ENCODE assay signal across 7 mouse cellular contexts in the genomic region with DNA sequence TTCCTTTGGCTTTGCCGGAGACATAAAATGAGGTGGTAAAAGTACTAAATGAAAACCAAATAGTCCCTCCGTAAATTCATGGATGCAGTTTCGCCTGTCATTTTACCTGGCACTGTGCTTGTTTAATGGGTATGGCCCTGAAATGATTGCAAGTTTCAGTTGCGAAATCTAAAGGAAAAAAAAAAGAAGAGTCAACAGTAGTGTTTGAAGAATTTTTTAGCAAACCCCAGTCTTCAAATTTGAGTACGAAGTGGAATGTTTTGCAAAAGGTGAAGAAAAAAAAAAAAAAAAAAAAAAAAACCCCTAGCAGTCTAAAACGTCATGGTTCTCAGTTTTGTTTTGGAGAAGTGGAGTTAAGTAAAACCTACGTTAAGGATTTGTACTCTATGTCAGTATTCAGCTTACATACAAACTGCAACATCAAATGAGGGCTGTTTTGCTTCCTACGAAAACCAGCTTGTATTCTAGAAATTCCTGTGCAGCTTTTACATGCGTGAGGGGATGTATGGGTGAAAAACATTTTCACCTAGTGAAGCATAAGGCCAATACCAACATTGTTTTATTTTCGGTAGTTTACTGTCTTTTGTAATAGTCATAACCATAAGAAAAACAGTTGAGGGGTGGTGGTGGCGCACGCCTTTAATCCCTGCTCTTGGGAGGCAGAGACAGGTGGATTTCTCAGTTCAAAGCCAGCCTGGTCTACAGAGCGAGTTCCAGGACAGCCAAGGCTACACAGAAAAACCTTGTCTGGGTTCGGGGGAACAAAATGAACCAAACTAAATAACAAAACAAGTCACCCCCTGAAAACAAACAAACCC. TPM values are rescaled to one million over a fixed set of nuclear protein-coding genes. Genes with fewer than 3 reads are reported as not detected.
DNase-seq lines count a peak whose midpoint lies in the region; ATAC-seq lines count a peak whose summit lies in the region.

No protein-coding gene starts in this region.

- no peaks in the 10 kb centered on the region for H3K36me3 ChIP-seq in lung, embryonic 15.5 days
- no peaks in the 10 kb centered on the region for H3K36me3 ChIP-seq in hindbrain, embryonic 15.5 days
- no peaks in the 10 kb centered on the region for H3K36me3 ChIP-seq in midbrain, embryonic 16.5 days (ENCODE audit: control insufficient read depth, insufficient read depth, low read length)

- H3K27me3 ChIP-seq in lung, embryonic 15.5 days, result no peaks in the 10 kb centered on the region
- no peaks in the 10 kb centered on the region for H3K27me3 ChIP-seq in hindbrain, embryonic 15.5 days
- H3K27me3 ChIP-seq in midbrain, embryonic 16.5 days (ENCODE audit: control insufficient read depth, insufficient read depth, low read depth, low read length), result no peaks in the 10 kb centered on the region

- no peak for DNase-seq in lung, adult 18-20 months
- DNase-seq in left cerebral cortex, adult 8-10 months (ENCODE audit: low spot score in 2 of 2), result no peak
- no peak for DNase-seq in gastrocnemius, postnatal 36 days

- 29% methylated on average over 14 of the region's 14 CpGs for WGBS in lung, embryonic 15.5 days
- WGBS in hindbrain, embryonic 15.5 days, result 44% methylated on average over 14 of the region's 14 CpGs
- 51% methylated on average over 14 of the region's 14 CpGs for WGBS in midbrain, embryonic 16.5 days

- H3K27ac ChIP-seq in lung, embryonic 15.5 days, result peak overlapping the region; percentile 100
- peak overlapping the region; percentile 45 for H3K27ac ChIP-seq in brown adipose tissue, adult 24 weeks (replicated peaks; ENCODE audit: low read depth, low read length)
- peak overlapping the region; percentile 96; the same call in 1 of the 2 replicates for H3K27ac ChIP-seq in hindbrain, embryonic 15.5 days (replicated peaks)
- H3K27ac ChIP-seq in midbrain, embryonic 16.5 days (ENCODE audit: low read length), result peak overlapping the region; percentile 97

- intact Hi-C loops in gastrocnemius, postnatal 36 days (cut with DNase I), result no loop called here

- no peaks in the 10 kb centered on the region for H3K9me3 ChIP-seq in lung, embryonic 15.5 days
- H3K9me3 ChIP-seq in hindbrain, embryonic 15.5 days, result no peaks in the 10 kb centered on the region
- no peaks in the 10 kb centered on the region for H3K9me3 ChIP-seq in midbrain, embryonic 16.5 days (replicated peaks; ENCODE audit: control insufficient read depth, low read length, poor library complexity, severe bottlenecking)

- H3K4me1 ChIP-seq in lung, embryonic 15.5 days, result 0 out of 2 replicates have a peak, but pooled peaks cover 7% of the 10 kb centered on the region
- peaks cover 2% of the 10 kb centered on the region; the same call in 1 of the 2 replicates for H3K4me1 ChIP-seq in brown adipose tissue, adult 24 weeks (ENCODE audit: control insufficient read depth, insufficient read depth, insufficient read length, low read length)
- peaks cover 8% of the 10 kb centered on the region for H3K4me1 ChIP-seq in hindbrain, embryonic 15.5 days (replicated peaks)
- peaks cover 6% of the 10 kb centered on the region; the same call in 1 of the 2 replicates for H3K4me1 ChIP-seq in midbrain, embryonic 16.5 days (ENCODE audit: control insufficient read depth, insufficient read depth, low read length)

- peak overlapping the region; percentile 91 for H3K9ac ChIP-seq in lung, embryonic 15.5 days
- peak overlapping the region; percentile 81 for H3K9ac ChIP-seq in hindbrain, embryonic 15.5 days
- H3K9ac ChIP-seq in midbrain, embryonic 16.5 days (ENCODE audit: low read depth, low read length), result peak overlapping the region; percentile 94; the same call in 1 of the 2 replicates

- ATAC-seq in lung, embryonic 15.5 days (ENCODE audit: borderline replicate concordance, extremely low read depth, low FRiP score, low TSS enrichment), result no peak
- ATAC-seq in hindbrain, embryonic 15.5 days (ENCODE audit: low FRiP score, low read depth), result no peak
- ATAC-seq in midbrain, embryonic 16.5 days, result no peak

- H3K4me3 ChIP-seq in lung, embryonic 15.5 days, result peak overlapping the region; percentile 85
- H3K4me3 ChIP-seq in brown adipose tissue, adult 24 weeks (ENCODE audit: insufficient read depth, low read depth, low read length), result peak overlapping the region; percentile 87
- peak overlapping the region; percentile 69 for H3K4me3 ChIP-seq in hindbrain, embryonic 15.5 days
- H3K4me3 ChIP-seq in midbrain, embryonic 16.5 days (ENCODE audit: low read depth, low read length), result peak overlapping the region; percentile 79

- peak overlapping the region; percentile 71 for H3K4me2 ChIP-seq in lung, embryonic 15.5 days
- H3K4me2 ChIP-seq in hindbrain, embryonic 15.5 days, result peak overlapping the region; percentile 62
- H3K4me2 ChIP-seq in midbrain, embryonic 16.5 days (ENCODE audit: low read length), result peak overlapping the region; percentile 53

RNA-seq across cellular contexts. Expression of gene Atl3, which starts 1.6 kb away (rescaled TPM):
- 19.7 and 21.2 TPM in 2 replicates for polyA plus RNA-seq in lung, embryonic 15.5 days (2015; fragmentation: Nextera tagmentation; extraction: Ambion mirVana)
- polyA plus RNA-seq in brown adipose tissue, adult 24 weeks (2012; ENCODE audit: insufficient read depth, insufficient read length, missing spikeins), result 59.2 and 73.5 TPM in 2 replicates
- polyA plus RNA-seq in hindbrain, embryonic 15.5 days (2015; fragmentation: Nextera tagmentation; extraction: Ambion mirVana), result 6.6 and 6.8 TPM in 2 replicates
- polyA plus RNA-seq in midbrain, embryonic 16.5 days (2015; fragmentation: Nextera tagmentation; extraction: Ambion mirVana), result 6.7 and 6.8 TPM in 2 replicates
- 10 to 100 TPM; 24.0 to 29.8 (median 27.7) TPM for total RNA-seq in left cerebral cortex, adult 8-10 months (2022)
- 1 to 10 TPM; 7.3 to 8.7 TPM for total RNA-seq in gastrocnemius, postnatal 36 days (2021)

RNA-seq across cellular contexts. Expression of gene Rtn3, which starts 12.3 kb away (rescaled TPM):
- 132 and 138 TPM in 2 replicates for polyA plus RNA-seq in lung, embryonic 15.5 days (2015; fragmentation: Nextera tagmentation; extraction: Ambion mirVana)
- 197 and 218 TPM in 2 replicates for polyA plus RNA-seq in brown adipose tissue, adult 24 weeks (2012; ENCODE audit: insufficient read depth, insufficient read length, missing spikeins)
- polyA plus RNA-seq in hindbrain, embryonic 15.5 days (2015; fragmentation: Nextera tagmentation; extraction: Ambion mirVana), result 643 and 672 TPM in 2 replicates
- polyA plus RNA-seq in midbrain, embryonic 16.5 days (2015; fragmentation: Nextera tagmentation; extraction: Ambion mirVana), result 654 and 682 TPM in 2 replicates
- 100 to 1,000 TPM; 773 to 859 (median 828) TPM for total RNA-seq in left cerebral cortex, adult 8-10 months (2022)
- 10 to 100 TPM; 26.5 to 27.6 TPM for total RNA-seq in gastrocnemius, postnatal 36 days (2021)

Comparison
In these comparisons a context has a peak if more than half of its experiments do, and no peak if none do; other contexts are left out.
1. H3K27ac ChIP-seq: peak in every context shown above with its lines; median percentile 100 in lung, embryonic 15.5 days; 97 in midbrain, embryonic 16.5 days; 96 in hindbrain, embryonic 15.5 days; 45 in brown adipose tissue, adult 24 weeks.